Mouse (Mus musculus) cerebellum, adult (tissue): Measurements from ENCODE around the gene Zcchc18.
"Not testable (repeated sequence)": the region's sequence is repeated elsewhere in the genome, so short reads cannot be mapped to it uniquely, and the experiment has no call there.

Experiments
- ATAC-seq: cut with Nextera tagmentation; 2 replicates; pipeline ENCODE4 v1.9.2; 2017; ENCODE audit warnings: mild to moderate bottlenecking, moderate library complexity, mixed read lengths; ENCODE audit not compliant: insufficient number of reproducible peaks, low FRiP score, low TSS enrichment

Zcchc18 gene

DNA sequence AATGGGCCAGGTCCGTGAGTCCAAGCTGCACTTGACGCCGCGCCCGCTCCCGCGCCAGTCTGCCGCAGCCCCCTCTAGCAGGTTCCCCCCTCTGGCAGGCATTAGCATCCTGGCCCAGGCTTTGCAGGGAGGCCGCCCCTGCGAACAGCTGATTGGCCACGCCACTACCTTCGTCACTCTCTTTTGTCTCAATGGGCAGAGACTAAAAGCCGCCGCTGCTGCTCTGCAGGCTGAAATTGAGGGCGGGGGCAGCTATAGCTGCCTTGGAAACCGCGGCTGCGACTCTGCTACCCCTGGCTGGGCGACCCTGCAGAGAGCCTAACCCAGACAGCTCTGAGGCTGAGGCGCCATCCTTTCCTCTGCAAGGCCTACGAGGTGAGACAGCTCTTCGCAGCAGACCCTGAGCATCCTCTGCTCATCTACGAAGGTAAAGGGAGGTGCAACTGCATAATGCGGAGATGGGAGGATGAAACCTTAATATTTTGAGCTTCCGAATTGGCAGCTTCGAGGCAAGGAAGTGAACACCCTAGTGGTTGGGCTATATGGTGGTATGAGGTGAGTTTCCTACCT lies at the start of gene Zcchc18:
Gene Zcchc18 (plus strand): TSS at position 178 of the 570 bp plus-strand sequence.
- ATAC-seq = peak; percentile 95

DNA sequence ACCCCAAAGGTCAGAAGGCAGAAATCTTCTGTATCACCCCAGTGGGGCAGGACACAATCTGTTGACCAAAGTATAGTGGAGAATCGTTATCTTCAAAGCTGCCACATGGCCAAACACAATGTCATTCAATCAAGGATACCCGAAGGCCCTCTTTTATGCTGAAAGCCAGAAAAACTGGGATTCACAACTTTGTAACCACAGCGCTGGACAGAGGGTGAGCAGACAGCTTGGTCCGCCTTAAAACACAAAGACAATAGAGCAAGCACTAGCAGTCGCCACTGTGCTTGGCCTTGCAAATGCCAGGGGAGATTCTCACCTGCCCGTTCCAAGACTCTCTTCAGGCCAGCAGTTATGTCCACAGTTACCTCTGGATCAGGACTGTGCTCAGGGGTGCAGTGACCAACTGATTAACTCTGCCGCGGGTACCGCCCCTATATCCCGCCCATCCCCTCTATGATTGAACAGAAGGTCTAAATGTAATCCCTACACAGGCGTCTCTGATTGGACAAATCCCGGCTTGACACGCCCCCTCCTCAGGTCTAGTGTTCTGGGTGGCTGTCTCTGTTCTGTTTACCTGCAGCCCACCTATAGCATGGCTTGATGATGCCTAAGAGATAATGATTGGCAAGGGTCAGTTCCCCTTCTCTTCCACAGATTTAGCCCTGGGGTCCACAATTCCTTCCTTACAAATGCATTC lies 35.2 kb upstream of the Zcchc18 start:
- peak; percentile 100 for ATAC-seq

- ATAC-seq = not testable (repeated sequence)
Observed at GRCm38 (mm10) chrX:136958300-136958699, 34.7 kb upstream of the Zcchc18 start.

- peak; percentile 66; the same call in 1 of the 2 replicates for ATAC-seq
Observed at GRCm38 (mm10) chrX:136959688-136960087, 33.3 kb upstream of the Zcchc18 start.

DNA sequence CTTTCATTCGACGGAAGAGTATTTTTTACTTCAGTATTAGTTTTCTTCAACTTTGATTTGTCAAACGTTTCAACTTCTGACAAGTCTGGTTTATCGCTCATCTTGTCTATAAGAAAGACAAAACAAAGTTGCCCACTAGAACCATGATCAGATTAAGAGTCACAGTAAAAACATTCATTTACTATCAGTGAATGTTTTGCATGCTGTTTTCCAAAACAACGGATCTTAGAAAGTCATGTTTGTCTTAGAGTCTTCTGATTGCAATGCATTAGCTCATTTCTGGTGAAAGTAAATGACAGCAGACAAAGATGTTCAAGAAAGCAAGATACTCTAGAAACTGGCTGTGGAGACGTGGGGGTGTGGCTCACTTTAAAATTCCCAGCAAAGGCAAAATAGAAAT lies 17.6 kb upstream of the Zcchc18 start, which contains the start of gene Tmsb15b2:
Gene Tmsb15b2 (minus strand): TSS at position 101 of the 400 bp plus-strand sequence.
- ATAC-seq = not testable (repeated sequence)

DNA sequence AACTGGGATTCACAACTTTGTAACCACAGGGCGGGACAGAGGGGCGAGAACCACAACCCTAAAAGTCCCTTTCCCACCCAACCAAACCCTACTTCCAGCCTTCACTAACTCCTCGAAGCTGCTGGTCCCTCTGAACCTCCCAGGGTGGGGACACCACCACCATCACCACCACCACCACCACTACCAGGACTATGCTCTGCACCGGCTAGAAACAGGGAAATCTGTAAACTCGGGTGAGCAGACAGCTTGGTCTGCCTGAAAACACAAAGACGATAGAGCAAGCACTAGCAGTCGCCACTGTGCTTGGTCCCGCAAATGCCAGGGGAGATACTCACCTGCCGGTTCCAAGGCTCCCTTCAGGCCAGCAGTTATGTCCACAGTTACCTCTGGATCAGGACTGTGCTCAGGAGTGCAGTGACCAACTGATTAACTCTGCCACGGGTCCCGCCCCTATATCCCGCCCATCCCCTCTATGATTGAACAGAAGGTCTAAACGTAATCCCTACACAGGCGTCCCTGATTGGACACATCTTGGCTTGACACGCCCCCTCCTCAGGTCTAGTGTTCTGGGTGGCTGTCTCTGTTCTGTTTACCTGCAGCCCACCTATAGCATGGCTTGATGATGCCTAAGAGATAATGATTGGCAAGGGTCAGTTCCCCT lies 16.4 kb upstream of the Zcchc18 start, which contains the start of the genes Tmsb15l and Tmsb15b1:
Gene Tmsb15l (minus strand): TSS at position 446 of the 661 bp plus-strand sequence.
Gene Tmsb15b1 (minus strand): TSS at position 451 of the 661 bp plus-strand sequence.
- peak; percentile 100 for ATAC-seq

DNA sequence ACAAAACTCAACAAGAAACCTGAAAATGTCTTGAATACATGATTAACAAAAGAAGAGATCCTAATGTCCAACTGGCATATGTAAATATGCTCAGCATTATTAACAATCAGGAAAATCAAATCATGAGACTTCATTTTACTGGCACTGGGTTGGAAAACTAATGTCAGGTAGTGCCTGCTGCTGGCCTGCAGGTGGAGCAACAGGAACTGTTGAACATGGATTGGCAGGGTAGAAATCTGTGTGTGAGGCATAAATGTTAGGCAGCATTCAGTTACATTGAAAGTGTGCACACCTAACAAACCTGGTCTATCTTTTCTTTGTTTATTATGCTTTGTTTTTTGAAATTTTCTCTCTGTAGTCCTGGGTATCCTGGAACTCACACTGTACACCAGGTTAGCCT lies 14.3 kb upstream of the Zcchc18 start:
- ATAC-seq = peak; percentile 39; the same call in 1 of the 2 replicates

GRCm38 (mm10) chrX:136986039-136986438 lies 6.9 kb upstream of the Zcchc18 start:
- no peak for ATAC-seq

GRCm38 (mm10) chrX:136991274-136991673 lies 1.7 kb upstream of the Zcchc18 start:
- ATAC-seq = no peak

GRCm38 (mm10) chrX:136992191-136992965 lies 577 bp upstream of the Zcchc18 start:
- peak; percentile 49 for ATAC-seq

DNA sequence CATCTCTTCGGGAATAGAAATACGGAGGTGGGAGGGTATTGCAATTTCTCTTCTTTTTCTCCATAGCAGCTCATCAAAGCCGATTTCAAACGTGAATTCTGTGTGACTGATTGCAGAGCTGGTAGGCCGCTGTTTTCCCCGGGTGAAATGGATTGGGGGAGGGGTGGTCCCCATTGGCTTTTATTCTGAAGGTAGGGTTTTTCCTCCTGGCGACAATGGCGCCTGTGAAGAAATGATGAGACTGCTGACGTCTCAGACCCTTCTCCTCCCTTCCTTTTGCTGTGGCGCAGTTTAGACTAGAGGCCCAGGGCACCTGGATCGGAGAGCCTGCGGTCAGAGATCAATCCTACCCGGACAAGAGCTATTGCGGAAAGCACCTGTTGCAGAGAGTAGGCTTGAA lies 686 bp downstream of the Zcchc18 start:
- ATAC-seq = no peak

DNA sequence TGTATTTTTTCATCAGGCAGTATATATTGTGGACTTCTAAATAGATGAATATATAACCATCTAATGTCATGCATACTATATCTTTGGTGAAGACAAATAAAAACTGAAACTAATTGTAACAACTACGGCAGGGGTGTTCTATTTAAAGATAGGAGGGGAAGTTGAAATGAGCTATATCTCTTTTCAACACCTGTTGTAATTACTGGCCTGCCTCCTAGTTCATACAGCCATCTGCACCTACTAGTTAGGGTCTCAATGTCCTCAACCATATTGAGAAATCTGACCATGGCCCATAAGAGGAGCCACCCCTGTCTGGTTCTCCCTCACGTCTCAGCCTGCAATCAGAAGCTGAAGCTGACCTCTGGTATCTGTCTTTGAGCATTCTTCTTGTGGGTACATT lies 3.3 kb downstream of the Zcchc18 start:
- no peak for ATAC-seq

DNA sequence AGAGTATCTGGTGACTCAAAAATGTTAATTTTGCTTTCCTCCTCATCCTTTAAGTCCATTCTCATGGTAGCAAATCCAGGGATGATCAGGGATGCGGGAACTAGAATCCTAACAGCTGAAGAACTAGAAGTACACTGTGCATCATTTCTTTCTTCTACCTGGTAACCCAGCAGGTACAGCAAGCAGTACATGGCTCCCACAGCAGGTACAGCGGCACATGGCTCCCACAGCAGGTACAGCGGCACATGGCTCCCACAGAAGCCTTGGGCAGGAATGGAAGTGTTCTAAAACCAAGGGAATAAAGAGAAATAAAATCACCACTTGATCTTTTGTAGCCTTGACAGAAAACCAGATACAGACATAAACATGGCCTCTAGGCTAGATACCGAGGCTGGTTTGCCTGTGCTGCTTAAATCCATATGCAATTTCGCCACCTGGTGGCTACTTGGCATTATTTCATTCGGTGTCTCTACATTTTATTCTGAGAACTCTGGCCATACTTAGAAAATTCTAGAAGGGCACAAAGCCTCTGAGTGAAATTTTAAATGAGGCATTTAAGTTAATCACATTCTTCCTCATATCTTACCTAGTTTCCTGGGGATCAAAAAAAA lies 22.2 kb downstream of the Zcchc18 start:
- ATAC-seq = peak; percentile 79

GRCm38 (mm10) chrX:137017668-137018067 lies 24.7 kb downstream of the Zcchc18 start:
- no peak for ATAC-seq

GRCm38 (mm10) chrX:137019310-137019709 lies 26.4 kb downstream of the Zcchc18 start:
- peak; percentile 61; the same call in 1 of the 2 replicates for ATAC-seq

GRCm38 (mm10) chrX:137030916-137031315 lies 38.0 kb downstream of the Zcchc18 start:
- ATAC-seq = no peak

DNA sequence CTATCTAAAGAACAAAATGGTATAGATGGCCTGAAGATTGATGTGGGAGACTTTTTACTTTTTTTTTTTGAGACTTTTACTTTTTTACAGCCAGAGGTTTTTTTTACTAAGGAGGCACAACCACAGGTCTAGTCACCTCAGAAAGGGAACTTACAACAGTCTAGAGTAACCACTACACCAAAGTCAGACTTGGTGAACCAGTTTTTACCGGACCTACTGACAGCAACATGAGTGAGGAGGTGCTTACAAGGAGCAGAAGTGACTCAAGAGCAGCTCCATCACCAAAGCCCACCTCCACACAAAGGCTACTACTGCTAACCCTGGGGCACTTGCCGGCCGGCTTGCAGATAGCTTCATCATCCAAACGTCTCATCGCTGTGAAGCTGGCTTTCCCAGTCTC lies 38.8 kb downstream of the Zcchc18 start:
- no peak for ATAC-seq

DNA sequence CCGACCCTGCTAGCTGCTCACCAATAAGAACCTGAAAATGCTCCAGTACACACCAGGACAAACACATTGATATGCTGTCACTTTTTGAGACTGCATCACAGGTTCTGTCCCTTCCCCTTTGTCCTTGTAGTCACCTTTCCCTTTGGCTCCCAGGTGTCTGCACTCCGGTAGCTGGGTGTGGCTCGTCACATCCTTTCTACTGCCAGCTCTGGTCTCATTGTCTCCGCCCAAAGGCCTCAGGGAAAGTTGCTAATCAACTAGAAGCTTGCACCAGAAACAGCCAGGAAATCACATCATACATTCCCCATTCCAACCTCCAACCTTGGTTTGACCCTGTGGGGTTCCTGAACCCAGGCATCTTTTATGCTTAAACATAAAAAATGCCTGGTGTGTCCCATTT lies 41.4 kb downstream of the Zcchc18 start:
- ATAC-seq = no peak

DNA sequence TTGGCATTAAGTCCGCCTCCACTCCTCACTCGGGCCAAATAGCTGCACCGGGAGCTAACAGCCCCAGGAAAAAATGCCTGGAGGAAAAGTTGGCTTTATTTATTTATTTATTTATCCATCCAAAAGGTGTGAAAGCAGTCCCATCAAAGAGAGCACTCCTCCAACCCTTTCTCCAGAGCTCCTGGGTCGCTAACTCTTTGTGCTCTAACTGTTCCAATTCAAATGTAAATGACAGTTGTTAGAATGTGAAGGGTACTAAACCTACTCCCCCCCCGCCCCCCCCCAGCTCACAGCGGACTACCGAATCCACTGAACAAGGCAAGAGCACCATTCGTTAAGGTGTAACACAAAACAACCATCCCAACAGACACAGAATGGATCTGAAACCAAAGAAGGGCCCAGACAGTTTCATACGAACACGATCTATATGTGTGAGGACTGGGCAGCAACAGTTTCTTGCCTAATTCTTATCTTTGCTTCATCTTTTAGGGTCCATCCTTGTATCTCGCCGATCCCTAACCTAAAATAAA lies 44.6 kb downstream of the Zcchc18 start:
- ATAC-seq = no peak

DNA sequence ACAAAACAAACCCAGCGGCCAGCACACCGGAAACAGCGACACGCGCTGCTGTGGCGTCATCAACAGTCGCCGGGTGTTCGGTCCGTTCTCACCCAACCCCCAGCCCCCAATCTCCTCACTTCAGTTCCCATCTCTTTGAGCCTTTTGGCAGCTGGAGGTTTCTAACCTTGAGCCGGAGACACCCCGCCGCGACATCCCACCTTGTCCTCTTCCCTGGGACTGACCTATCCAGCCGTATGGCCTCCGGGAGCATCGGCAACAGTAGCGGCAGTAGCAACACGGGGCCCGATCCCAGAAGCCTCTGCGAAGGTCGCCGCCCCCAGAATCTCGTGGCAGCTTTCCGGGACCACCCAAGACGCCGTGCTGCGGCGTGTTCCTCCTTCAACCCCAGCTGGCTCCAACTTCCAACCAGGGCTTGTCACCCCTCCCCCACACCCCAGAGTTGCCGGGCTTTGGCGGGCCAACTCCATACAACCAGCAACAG lies 45.1 kb downstream of the Zcchc18 start, which contains the start of gene Slc25a53:
Gene Slc25a53 (minus strand): TSS at position 303 of the 484 bp plus-strand sequence.
- peak; percentile 81 for ATAC-seq
